Mouse (Mus musculus): ENCODE measurements around the gene Zdhhc9. TPM values are rescaled to one million over a fixed set of nuclear protein-coding genes. Genes with fewer than 3 reads are reported as not detected.

Gene Zdhhc9
- polyA plus RNA-seq, 1 experiment from 2014 or later = 7.1 TPM

GRCm38 (mm10) chrX:48124132-48125071 is 84.3 kb downstream of the Zdhhc9 start:
- H3K9ac ChIP-seq (ENCODE audit: low read length) = no peak overlapping the region

More at GRCm38 (mm10) chrX:48124132-48125071, 84.3 kb downstream of the Zdhhc9 start:
- ATAC-seq = peak; percentile 55; the same call in 1 of the 2 replicates
- Histone ChIP-seq H3K4me2 (ENCODE audit: low read length) (0 out of 2 replicates have a peak overlapping the region, but pooled peaks have one; percentile 7), H3K27ac (ENCODE audit: low read depth, low read length) (no peak overlapping the region), H3K4me3 (ENCODE audit: low read depth, low read length) (no peak overlapping the region), H3K27me3 (replicated peaks; ENCODE audit: control insufficient read depth, insufficient read depth, low read length) (no peaks in the 10 kb centered on the region), H3K9me3 (replicated peaks; ENCODE audit: control insufficient read depth, low read length) (no peaks in the 10 kb centered on the region), H3K36me3 (ENCODE audit: control insufficient read depth, insufficient read depth, low read length) (no peaks in the 10 kb centered on the region), H3K4me1 (ENCODE audit: control insufficient read depth, insufficient read depth, low read length) (no peaks in the 10 kb centered on the region)
- DNase-seq (ENCODE audit: low spot score) = peak; percentile 54
- 37% methylated on average over 17 of the region's 17 CpGs for whole genome bisulfite sequencing

Other genes starting within 250 kb of the Zdhhc9 start
- 2.4 and 3.5 TPM in 2 replicates for gene Apln, start 174.0 kb downstream of the Zdhhc9 start, polyA plus RNA-seq (2014; fragmentation: Nextera tagmentation; extraction: Ambion mirVana)
- gene Xpnpep2, start 100.2 kb downstream of the Zdhhc9 start, polyA plus RNA-seq (2014; fragmentation: Nextera tagmentation; extraction: Ambion mirVana) = 0.90 and 1.4 TPM in 2 replicates
- gene Sash3, start 62.4 kb downstream of the Zdhhc9 start, polyA plus RNA-seq (2014; fragmentation: Nextera tagmentation; extraction: Ambion mirVana) = 1.2 and 1.3 TPM in 2 replicates
- gene Utp14a, start 48.0 kb upstream of the Zdhhc9 start, polyA plus RNA-seq (2014; fragmentation: Nextera tagmentation; extraction: Ambion mirVana) = 17.9 and 18.7 TPM in 2 replicates
- 4.7 and 6.6 TPM in 2 replicates for gene Bcorl1, start 132.5 kb upstream of the Zdhhc9 start, polyA plus RNA-seq (2014; fragmentation: Nextera tagmentation; extraction: Ambion mirVana)